Mouse (Mus musculus): ENCODE measurements at regions not wholly inside any gene's neighbourhood (a gene's known extent, or its start where the extent isn't known, plus 50 kb on each side); places are given as distances from the start of the nearest gene placed in this dataset.

DNA sequence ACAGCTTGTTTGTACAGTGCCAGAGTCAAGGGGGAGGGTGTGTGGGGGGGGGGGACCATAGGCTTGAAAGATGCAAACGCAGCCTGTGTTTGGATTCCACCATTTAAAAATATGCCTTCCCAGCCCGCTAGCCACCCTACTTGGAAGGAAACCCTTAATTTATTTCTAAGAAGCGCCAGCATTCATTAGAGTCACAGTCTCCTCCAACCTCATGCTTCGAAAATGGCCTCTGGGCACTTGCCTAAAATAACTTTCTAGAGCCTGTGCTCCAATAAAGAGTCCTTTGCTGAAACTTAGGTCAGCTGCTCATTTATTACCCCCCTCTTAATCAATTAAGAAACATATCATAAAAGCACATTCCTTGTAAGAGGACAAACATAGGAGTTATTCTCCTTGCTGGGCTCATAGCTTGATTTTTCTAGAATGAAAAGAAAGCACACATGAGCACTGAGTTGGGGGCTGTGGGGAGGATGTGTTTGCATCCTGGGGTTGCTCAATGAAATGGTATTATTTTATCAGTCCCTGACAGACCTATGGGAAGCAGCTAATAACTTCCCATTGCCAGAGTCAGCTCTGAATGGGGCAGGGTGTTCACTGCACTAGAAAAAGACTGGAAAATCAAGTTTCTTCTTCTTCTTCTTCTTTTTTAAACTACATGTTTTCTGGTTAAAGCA, 57.4 kb downstream of the H2al2a start:
- H3K4me1 ChIP-seq (ENCODE audit: insufficient read depth, low read depth, low read length), result no peaks in the 10 kb centered on the region
- H3K9me3 ChIP-seq (replicated peaks), result no peaks in the 10 kb centered on the region
- no peak overlapping the region for H3K4me3 ChIP-seq (ENCODE audit: low read depth, low read length)
- no peak for ATAC-seq (ENCODE audit: extremely low read depth, insufficient number of reproducible peaks, low FRiP score, poor library complexity, severe bottlenecking)
- H3K27me3 ChIP-seq (ENCODE audit: insufficient read depth, low read length), result peaks cover 5% of the 10 kb centered on the region; the same call in 1 of the 2 replicates
- no peak for DNase-seq (ENCODE audit: low spot score)
- H3K36me3 ChIP-seq (replicated peaks), result no peaks in the 10 kb centered on the region
- TF ChIP-seq CTCF (IDR thresholded peaks at IDR 0.05; ENCODE audit: low read depth, low read length), result no peak

- TF ChIP-seq TAL1 (conservative IDR thresholded peaks at IDR 0.05; ENCODE audit: low read depth, low read length), result no peak
- TF ChIP-seq GATA1 (IDR thresholded peaks at IDR 0.05; ENCODE audit: borderline replicate concordance, low read length), result no peak
- TF ChIP-seq POLR2AphosphoS5 (IDR thresholded peaks at IDR 0.05; ENCODE audit: insufficient replicate concordance, low read depth, low read length), result no peak
- no peak for TF ChIP-seq CTCF (IDR thresholded peaks at IDR 0.05; ENCODE audit: low read depth, low read length)
- DNase-seq (ENCODE audit: low spot score), result no peak
- ATAC-seq (ENCODE audit: extremely low read depth, insufficient number of reproducible peaks, low FRiP score, poor library complexity, severe bottlenecking), result no peak
Observed at GRCm38 (mm10) chr2:17936527-17937139, 60.1 kb downstream of the H2al2a start.

DNA sequence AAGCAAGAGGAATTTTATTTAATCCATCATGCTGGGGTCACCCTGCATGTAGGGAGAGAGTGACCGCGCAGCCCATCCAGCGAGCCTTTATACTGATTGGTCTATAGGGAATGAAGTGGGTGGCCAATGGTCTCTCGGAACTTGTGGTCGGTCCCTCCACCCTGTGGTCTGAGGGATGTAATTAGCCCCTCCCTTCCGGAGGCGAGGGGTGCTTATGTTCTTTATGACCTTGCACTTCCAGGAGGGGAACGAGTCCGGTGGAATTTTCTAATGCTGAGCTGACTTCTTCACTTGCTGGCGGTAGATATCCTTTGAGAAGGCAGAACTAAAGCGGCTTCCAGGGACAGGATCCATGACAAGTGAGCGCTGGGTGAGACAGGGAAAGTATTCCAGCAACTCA, 60.8 kb downstream of the H2al2a start:
- no peaks in the 10 kb centered on the region for H3K9me3 ChIP-seq (replicated peaks)
- H3K27me3 ChIP-seq (ENCODE audit: insufficient read depth, low read length), result peaks cover 5% of the 10 kb centered on the region; the same call in 1 of the 2 replicates
- TF ChIP-seq GATA2 (IDR thresholded peaks at IDR 0.05; ENCODE audit: borderline replicate concordance, low read depth, low read length) (no peak), GATA1 (IDR thresholded peaks at IDR 0.05; ENCODE audit: borderline replicate concordance, low read length) (no peak), CTCF (IDR thresholded peaks at IDR 0.05; ENCODE audit: low read depth, low read length) (no peak), POLR2AphosphoS5 (IDR thresholded peaks at IDR 0.05; ENCODE audit: insufficient replicate concordance, low read depth, low read length) (no peak), TAL1 (conservative IDR thresholded peaks at IDR 0.05; ENCODE audit: low read depth, low read length) (no peak)
- H3K36me3 ChIP-seq (replicated peaks), result no peaks in the 10 kb centered on the region
- no peak for DNase-seq (ENCODE audit: low spot score)
- H3K4me1 ChIP-seq (ENCODE audit: insufficient read depth, low read depth, low read length), result no peaks in the 10 kb centered on the region
- no peak for ATAC-seq (ENCODE audit: extremely low read depth, insufficient number of reproducible peaks, low FRiP score, poor library complexity, severe bottlenecking)
- no peak overlapping the region for H3K4me3 ChIP-seq (ENCODE audit: low read depth, low read length)

More at GRCm38 (mm10) chr2:17936527-17937139, 60.1 kb downstream of the H2al2a start:
- Histone ChIP-seq H3K4me3 (ENCODE audit: low read depth, low read length) (no peak overlapping the region), H3K27me3 (ENCODE audit: insufficient read depth, low read length) (peaks cover 5% of the 10 kb centered on the region; the same call in 1 of the 2 replicates), H3K36me3 (replicated peaks) (no peaks in the 10 kb centered on the region), H3K9me3 (replicated peaks) (no peaks in the 10 kb centered on the region), H3K4me1 (ENCODE audit: insufficient read depth, low read depth, low read length) (no peaks in the 10 kb centered on the region)

GRCm38 (mm10) chr2:17935466-17935865, 61.3 kb downstream of the H2al2a start:
- H3K27me3 ChIP-seq (ENCODE audit: insufficient read depth, low read length), result peaks cover 5% of the 10 kb centered on the region; the same call in 1 of the 2 replicates
- no peaks in the 10 kb centered on the region for H3K36me3 ChIP-seq (replicated peaks)
- ATAC-seq (ENCODE audit: extremely low read depth, insufficient number of reproducible peaks, low FRiP score, poor library complexity, severe bottlenecking), result no peak
- H3K9me3 ChIP-seq (replicated peaks), result no peaks in the 10 kb centered on the region
- no peaks in the 10 kb centered on the region for H3K4me1 ChIP-seq (ENCODE audit: insufficient read depth, low read depth, low read length)
- DNase-seq (ENCODE audit: low spot score), result no peak
- H3K4me3 ChIP-seq (ENCODE audit: low read depth, low read length), result no peak overlapping the region
- no peak for TF ChIP-seq POLR2AphosphoS5 (IDR thresholded peaks at IDR 0.05; ENCODE audit: insufficient replicate concordance, low read depth, low read length)
- no peak for TF ChIP-seq TAL1 (conservative IDR thresholded peaks at IDR 0.05; ENCODE audit: low read depth, low read length)
- no peak for TF ChIP-seq GATA2 (IDR thresholded peaks at IDR 0.05; ENCODE audit: borderline replicate concordance, low read depth, low read length)
- no peak for TF ChIP-seq CTCF (IDR thresholded peaks at IDR 0.05; ENCODE audit: low read depth, low read length)
- TF ChIP-seq GATA1 (IDR thresholded peaks at IDR 0.05; ENCODE audit: borderline replicate concordance, low read length), result no peak

DNA sequence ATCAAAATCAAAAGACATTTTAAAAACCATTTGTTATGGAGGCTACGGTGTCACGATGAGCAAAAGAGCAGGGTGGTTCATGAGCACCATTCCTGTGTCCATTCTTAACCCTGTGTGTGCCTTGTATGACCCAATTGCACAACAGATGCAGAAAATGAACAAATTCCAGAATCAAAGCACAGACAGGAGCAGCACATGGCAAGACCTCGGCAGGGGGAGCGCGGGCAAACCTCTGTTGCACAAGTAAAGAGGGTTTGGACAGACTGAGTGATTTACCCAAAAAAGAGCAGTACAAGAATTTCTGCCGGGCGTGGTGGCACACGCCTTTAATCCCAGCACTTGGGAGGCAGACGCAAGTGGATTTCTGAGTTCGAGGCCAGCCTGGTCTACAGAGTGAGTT, 62.1 kb downstream of the H2al2a start:
- no peaks in the 10 kb centered on the region for H3K9me3 ChIP-seq (replicated peaks)
- H3K27me3 ChIP-seq (ENCODE audit: insufficient read depth, low read length), result no peaks in the 10 kb centered on the region
- no peak overlapping the region for H3K4me3 ChIP-seq (ENCODE audit: low read depth, low read length)
- DNase-seq (ENCODE audit: low spot score), result no peak
- TF ChIP-seq GATA2 (IDR thresholded peaks at IDR 0.05; ENCODE audit: borderline replicate concordance, low read depth, low read length), result no peak
- TF ChIP-seq POLR2AphosphoS5 (IDR thresholded peaks at IDR 0.05; ENCODE audit: insufficient replicate concordance, low read depth, low read length), result no peak
- no peak for TF ChIP-seq GATA1 (IDR thresholded peaks at IDR 0.05; ENCODE audit: borderline replicate concordance, low read length)
- no peak for TF ChIP-seq TAL1 (conservative IDR thresholded peaks at IDR 0.05; ENCODE audit: low read depth, low read length)
- no peak for TF ChIP-seq CTCF (IDR thresholded peaks at IDR 0.05; ENCODE audit: low read depth, low read length)
- no peaks in the 10 kb centered on the region for H3K4me1 ChIP-seq (ENCODE audit: insufficient read depth, low read depth, low read length)
- no peaks in the 10 kb centered on the region for H3K36me3 ChIP-seq (replicated peaks)
- ATAC-seq (ENCODE audit: extremely low read depth, insufficient number of reproducible peaks, low FRiP score, poor library complexity, severe bottlenecking), result no peak

GRCm38 (mm10) chr2:17932932-17933790, 63.6 kb downstream of the H2al2a start:
- Histone ChIP-seq H3K4me3 (ENCODE audit: low read depth, low read length) (no peak overlapping the region), H3K27me3 (ENCODE audit: insufficient read depth, low read length) (peaks cover 2% of the 10 kb centered on the region; the same call in 1 of the 2 replicates), H3K4me1 (ENCODE audit: insufficient read depth, low read depth, low read length) (no peaks in the 10 kb centered on the region), H3K9me3 (replicated peaks) (no peaks in the 10 kb centered on the region), H3K36me3 (replicated peaks) (no peaks in the 10 kb centered on the region)
- no peak for ATAC-seq (ENCODE audit: extremely low read depth, insufficient number of reproducible peaks, low FRiP score, poor library complexity, severe bottlenecking)
- TF ChIP-seq GATA2 (IDR thresholded peaks at IDR 0.05; ENCODE audit: borderline replicate concordance, low read depth, low read length), result no peak
- no peak for TF ChIP-seq POLR2AphosphoS5 (IDR thresholded peaks at IDR 0.05; ENCODE audit: insufficient replicate concordance, low read depth, low read length)
- TF ChIP-seq GATA1 (IDR thresholded peaks at IDR 0.05; ENCODE audit: borderline replicate concordance, low read length), result no peak
- TF ChIP-seq CTCF (IDR thresholded peaks at IDR 0.05; ENCODE audit: low read depth, low read length), result no peak
- no peak for TF ChIP-seq TAL1 (conservative IDR thresholded peaks at IDR 0.05; ENCODE audit: low read depth, low read length)
- DNase-seq (ENCODE audit: low spot score), result no peak
